Comparison of ENCODE assay signal across 11 mouse cellular contexts in the genomic region with DNA sequence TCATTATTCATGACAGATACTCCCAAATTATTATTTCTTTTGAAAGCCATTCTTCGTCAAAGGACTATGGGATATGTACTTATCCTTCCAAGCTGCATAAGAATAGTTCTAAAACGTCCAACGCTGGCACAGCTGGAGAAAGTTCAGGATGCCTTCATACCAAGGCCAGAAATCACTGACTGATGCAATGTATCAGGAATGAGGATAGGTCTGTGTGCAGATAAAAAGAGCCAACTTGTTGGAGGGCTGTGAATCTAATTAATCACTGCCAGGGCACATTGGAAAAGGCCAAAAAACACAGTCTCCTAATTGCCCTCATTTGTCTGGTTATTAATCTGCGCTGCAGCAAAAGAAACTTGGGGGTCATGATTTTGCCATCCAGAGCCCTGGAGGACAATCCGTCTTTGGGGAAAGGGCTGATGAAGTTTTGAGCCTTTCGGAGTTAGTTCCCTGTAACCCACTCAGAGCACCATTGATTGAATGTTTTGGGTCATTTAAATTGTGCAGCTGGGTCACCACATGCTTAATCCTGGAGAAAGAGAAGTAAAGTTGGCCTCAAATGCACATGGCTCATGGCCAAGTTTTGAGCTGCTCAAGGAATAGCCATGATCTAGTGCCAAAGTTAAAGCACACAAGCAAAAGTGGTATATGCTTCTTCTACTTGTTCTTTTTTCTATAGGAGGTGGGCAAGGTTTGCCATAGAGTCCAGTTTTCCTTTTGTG.
A peak's percentile ranks its signal among the peaks of the same experiment; 100 is the strongest.
DNase-seq lines count a peak whose midpoint lies in the region; ATAC-seq and TF ChIP-seq lines count a peak whose summit lies in the region.
"Had no signal": no experiment of that assay in that cellular context is flagged by ENCODE, and none has a peak within 500 bp of the region (broad histone marks: within the 10 kb centered on the region; RNA-seq: fewer than 3 reads in every experiment).

No protein-coding gene starts in this region.

- H3K9me3 ChIP-seq in kidney, embryonic 14.5 days (ENCODE audit: control insufficient read depth, low read length), result no peaks in the 10 kb centered on the region

- H3K4me3 ChIP-seq in kidney, adult 2 months (ENCODE audit: insufficient read depth, low read depth, low read length), result no peak overlapping the region
- no peak overlapping the region for H3K4me3 ChIP-seq in kidney, embryonic 14.5 days (ENCODE audit: low read length)

- 67% methylated on average over 6 of the region's 6 CpGs for WGBS in kidney, adult 2 months
- 72% methylated on average over 6 of the region's 6 CpGs for WGBS in kidney, embryonic 14.5 days

- peak; percentile 10 for DNase-seq in embryo, embryonic 10.5 days (ENCODE audit: low spot score)
- DNase-seq in embryo, embryonic 9.5 days (ENCODE audit: extremely low spot score), result no peak
- DNase-seq in kidney, adult 2 months, result peak; percentile 9
- peak; percentile 61 for DNase-seq in 3T3-L1 (ENCODE audit: low read depth, low spot score)
- DNase-seq in heart, postnatal 4 days, result peak; percentile 55
- DNase-seq in frontal cortex, postnatal 10 days (ENCODE audit: low spot score in 2 of 2), result no peak
- DNase-seq: cerebellum, adult 8-10 months; liver had no signal

- H3K4me2 ChIP-seq in kidney, embryonic 14.5 days (replicated peaks; ENCODE audit: low read depth, low read length), result no peak overlapping the region

- no peak for TF ChIP-seq CTCF in kidney, adult 2 months (conservative IDR thresholded peaks at IDR 0.05; ENCODE audit: insufficient read depth, insufficient read length, low read depth, low read length)

- H3K27ac ChIP-seq in kidney, adult 2 months (ENCODE audit: insufficient read depth, low read depth, low read length), result no peak overlapping the region
- H3K27ac ChIP-seq in kidney, embryonic 14.5 days (ENCODE audit: low read depth, low read length), result no peak overlapping the region

- no peaks in the 10 kb centered on the region for H3K4me1 ChIP-seq in kidney, adult 2 months (ENCODE audit: control insufficient read depth, insufficient read depth, low read length)
- no peaks in the 10 kb centered on the region for H3K4me1 ChIP-seq in kidney, embryonic 14.5 days (ENCODE audit: control insufficient read depth, insufficient read depth, low read length)

- no peaks in the 10 kb centered on the region for H3K27me3 ChIP-seq in kidney, adult 2 months (replicated peaks; ENCODE audit: control insufficient read depth, insufficient read depth, low read length)
- no peaks in the 10 kb centered on the region for H3K27me3 ChIP-seq in kidney, embryonic 14.5 days (ENCODE audit: control insufficient read depth, insufficient read depth, low read length)

- ATAC-seq in kidney, embryonic 14.5 days (ENCODE audit: low FRiP score, low TSS enrichment), result no peak
- no peak for ATAC-seq in cerebellum, adult (ENCODE audit: insufficient number of reproducible peaks, low FRiP score, low TSS enrichment)
- ATAC-seq: inflammation-experienced regulatory T-cells, adult 6 months had no signal

- TF ChIP-seq POLR2A in kidney, adult 2 months (IDR thresholded peaks at IDR 0.05; ENCODE audit: low read depth, low read length), result no peak

- no peak overlapping the region for H3K9ac ChIP-seq in kidney, embryonic 14.5 days (ENCODE audit: low read depth, low read length)

- no peaks in the 10 kb centered on the region for H3K36me3 ChIP-seq in kidney, adult 2 months (ENCODE audit: control insufficient read depth, insufficient read depth, low read length)
- H3K36me3 ChIP-seq in kidney, embryonic 14.5 days (ENCODE audit: control insufficient read depth, insufficient read depth, low read length), result no peaks in the 10 kb centered on the region

Comparison
In these comparisons a context has a peak if more than half of its experiments do, and no peak if none do; other contexts are left out.
1. DNase-seq: peak in embryo, embryonic 10.5 days (single experiment), kidney, adult 2 months (single experiment), 3T3-L1 (single experiment) and heart, postnatal 4 days (single experiment); none in embryo, embryonic 9.5 days (single experiment) and frontal cortex, postnatal 10 days (0 of 2).